In the genomic region with DNA sequence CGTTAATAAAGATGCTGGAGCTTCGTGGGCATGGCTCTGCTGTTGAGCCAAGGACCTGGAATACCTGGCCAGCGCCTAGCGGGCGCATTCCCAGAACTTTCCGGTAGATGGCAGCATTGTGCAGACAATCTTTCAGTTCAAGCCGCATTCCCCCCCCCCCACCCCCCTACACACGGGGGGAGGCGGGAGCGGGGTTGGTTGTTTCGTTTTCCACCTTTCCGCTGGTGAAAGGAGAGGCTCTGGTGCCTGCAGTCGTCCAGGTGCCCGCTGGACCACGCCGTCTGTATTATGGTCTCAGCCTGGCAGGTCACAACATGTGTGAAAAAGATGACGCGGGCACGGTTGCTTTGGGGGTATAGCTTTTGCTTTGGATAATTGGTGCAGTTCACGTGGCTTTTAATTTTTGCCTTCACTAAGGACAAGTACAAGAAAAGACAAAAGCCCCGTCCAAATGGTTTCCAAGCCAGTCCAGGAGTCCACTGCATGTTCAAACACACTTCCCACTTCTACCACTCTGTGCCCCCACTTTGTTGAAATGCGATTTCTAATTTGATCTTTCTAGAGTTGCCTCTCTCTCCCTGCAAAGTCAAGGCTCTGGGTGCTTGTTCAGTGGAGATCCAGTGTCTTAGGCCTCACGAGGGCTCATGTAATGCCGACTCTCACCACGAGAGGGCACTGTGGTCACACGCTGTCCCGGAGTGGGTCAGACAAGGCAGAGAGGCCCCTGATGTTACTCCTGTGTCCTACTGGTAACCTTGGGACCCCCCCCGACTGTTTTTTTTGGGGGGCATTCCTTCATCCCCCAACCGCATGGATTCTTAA, we compare ENCODE assay signal across 8 mouse cellular contexts. TPM values are rescaled to one million over a fixed set of nuclear protein-coding genes. Genes with fewer than 3 reads are reported as not detected.
A peak's percentile ranks its signal among the peaks of the same experiment; 100 is the strongest.
DNase-seq lines count a peak whose midpoint lies in the region; ATAC-seq and TF ChIP-seq lines count a peak whose summit lies in the region.

No protein-coding gene starts in this region.

- TF ChIP-seq POLR2A in embryonic fibroblast, embryonic 13.5 days (IDR thresholded peaks at IDR 0.05; ENCODE audit: low read depth, low read length) = peak; percentile 32; the same call in 1 of the 2 replicates
- no peak for TF ChIP-seq POLR2A in limb, embryonic 14.5 days (IDR thresholded peaks at IDR 0.05; ENCODE audit: borderline replicate concordance, extremely low read depth, insufficient read depth, insufficient read length)
- TF ChIP-seq POLR2A in spleen, adult 2 months (IDR thresholded peaks at IDR 0.05; ENCODE audit: low read depth, low read length) = no peak

- DNase-seq in B cell, adult 2 months = peak; percentile 94 to 95
- DNase-seq in brain, adult 2 months (ENCODE audit: low read depth, low spot score) = peak; percentile 95
- peak; percentile 94 for DNase-seq in heart, embryonic 10.5 days (ENCODE audit: low spot score)
- peak; percentile 93 for DNase-seq in limb, embryonic 14.5 days (ENCODE audit: low spot score)
- peak; percentile 72 to 87 for DNase-seq in spleen, adult 2 months (ENCODE audit: low read depth in 1 of 2, low spot score in 2 of 2)

- ATAC-seq in kidney, embryonic 14.5 days (ENCODE audit: low FRiP score, low TSS enrichment) = peak; percentile 92
- ATAC-seq in limb, embryonic 14.5 days (ENCODE audit: low FRiP score, low read depth) = peak; percentile 85
- ATAC-seq in midbrain, embryonic 16.5 days = peak; percentile 94

- H3K9ac ChIP-seq in kidney, embryonic 14.5 days (ENCODE audit: low read depth, low read length) = peak overlapping the region; percentile 60; the same call in 1 of the 2 replicates
- H3K9ac ChIP-seq in limb, embryonic 14.5 days (ENCODE audit: low read depth, low read length, severe bottlenecking) = peak overlapping the region; percentile 52
- peak overlapping the region; percentile 65 for H3K9ac ChIP-seq in midbrain, embryonic 16.5 days (ENCODE audit: low read depth, low read length)

- no peaks in the 10 kb centered on the region for H3K36me3 ChIP-seq in heart, embryonic 10.5 days
- H3K36me3 ChIP-seq in kidney, embryonic 14.5 days (ENCODE audit: control insufficient read depth, insufficient read depth, low read length) = no peaks in the 10 kb centered on the region
- H3K36me3 ChIP-seq in limb, embryonic 14.5 days (ENCODE audit: control insufficient read depth, insufficient read depth, low read length) = no peaks in the 10 kb centered on the region
- no peaks in the 10 kb centered on the region for H3K36me3 ChIP-seq in midbrain, embryonic 16.5 days (ENCODE audit: control insufficient read depth, insufficient read depth, low read length)
- H3K36me3 ChIP-seq in spleen, adult 2 months (ENCODE audit: control insufficient read depth, insufficient read depth, low read length) = no peaks in the 10 kb centered on the region

- no peaks in the 10 kb centered on the region for H3K9me3 ChIP-seq in heart, embryonic 10.5 days
- H3K9me3 ChIP-seq in kidney, embryonic 14.5 days (ENCODE audit: control insufficient read depth, low read length) = no peaks in the 10 kb centered on the region
- H3K9me3 ChIP-seq in limb, embryonic 14.5 days (ENCODE audit: control insufficient read depth, low read length) = no peaks in the 10 kb centered on the region
- no peaks in the 10 kb centered on the region for H3K9me3 ChIP-seq in midbrain, embryonic 16.5 days (replicated peaks; ENCODE audit: control insufficient read depth, low read length, poor library complexity, severe bottlenecking)

- no peaks in the 10 kb centered on the region for H3K27me3 ChIP-seq in heart, embryonic 10.5 days (ENCODE audit: insufficient read depth, poor library complexity, severe bottlenecking)
- H3K27me3 ChIP-seq in kidney, embryonic 14.5 days (ENCODE audit: control insufficient read depth, insufficient read depth, low read length) = no peaks in the 10 kb centered on the region
- H3K27me3 ChIP-seq in limb, embryonic 14.5 days (ENCODE audit: control insufficient read depth, insufficient read depth, low read length) = no peaks in the 10 kb centered on the region
- H3K27me3 ChIP-seq in midbrain, embryonic 16.5 days (ENCODE audit: control insufficient read depth, insufficient read depth, low read depth, low read length) = peaks cover 2% of the 10 kb centered on the region; the same call in 1 of the 2 replicates
- no peaks in the 10 kb centered on the region for H3K27me3 ChIP-seq in spleen, adult 2 months (ENCODE audit: control insufficient read depth, insufficient read depth, low read length)

- peak overlapping the region; percentile 59 for H3K4me2 ChIP-seq in kidney, embryonic 14.5 days (replicated peaks; ENCODE audit: low read depth, low read length)
- H3K4me2 ChIP-seq in limb, embryonic 14.5 days (replicated peaks; ENCODE audit: low read depth, low read length, severe bottlenecking) = peak overlapping the region; percentile 49
- peak overlapping the region; percentile 62 for H3K4me2 ChIP-seq in midbrain, embryonic 16.5 days (ENCODE audit: low read length)

- peak; percentile 99 for TF ChIP-seq CTCF in embryonic fibroblast, embryonic 13.5 days (IDR thresholded peaks at IDR 0.05; ENCODE audit: borderline replicate concordance, insufficient read depth, low read length)
- TF ChIP-seq CTCF in spleen, adult 2 months (IDR thresholded peaks at IDR 0.05; ENCODE audit: extremely low read depth, insufficient read depth, insufficient read length, insufficient replicate concordance) = peak; percentile 99

- no peak overlapping the region for H3K27ac ChIP-seq in embryonic fibroblast, embryonic 13.5 days (ENCODE audit: insufficient read depth, low read length)
- peak overlapping the region; percentile 79 for H3K27ac ChIP-seq in heart, embryonic 10.5 days
- H3K27ac ChIP-seq in kidney, embryonic 14.5 days (ENCODE audit: low read depth, low read length) = peak overlapping the region; percentile 43; the same call in 1 of the 2 replicates
- peak overlapping the region; percentile 55 for H3K27ac ChIP-seq in limb, embryonic 14.5 days (replicated peaks; ENCODE audit: low read depth, low read length)
- peak overlapping the region; percentile 87 for H3K27ac ChIP-seq in midbrain, embryonic 16.5 days (ENCODE audit: low read length)
- no peak overlapping the region for H3K27ac ChIP-seq in spleen, adult 2 months (ENCODE audit: insufficient read depth, low read length)

- H3K4me1 ChIP-seq in embryonic fibroblast, embryonic 13.5 days (ENCODE audit: control insufficient read depth, insufficient read depth, low read length) = no peaks in the 10 kb centered on the region
- peaks cover 3% of the 10 kb centered on the region for H3K4me1 ChIP-seq in heart, embryonic 10.5 days
- H3K4me1 ChIP-seq in kidney, embryonic 14.5 days (ENCODE audit: control insufficient read depth, insufficient read depth, low read length) = no peaks in the 10 kb centered on the region
- H3K4me1 ChIP-seq in limb, embryonic 14.5 days (ENCODE audit: control insufficient read depth, insufficient read depth, low read length) = no peaks in the 10 kb centered on the region
- no peaks in the 10 kb centered on the region for H3K4me1 ChIP-seq in midbrain, embryonic 16.5 days (ENCODE audit: control insufficient read depth, insufficient read depth, low read length)
- no peaks in the 10 kb centered on the region for H3K4me1 ChIP-seq in spleen, adult 2 months (ENCODE audit: control insufficient read depth, insufficient read depth, insufficient read length)

- WGBS in heart, embryonic 10.5 days = 1% methylated on average over 29 of the region's 29 CpGs
- 2% methylated on average over 29 of the region's 29 CpGs for WGBS in kidney, embryonic 14.5 days
- WGBS in limb, embryonic 14.5 days = 2% methylated on average over 29 of the region's 29 CpGs
- 2% methylated on average over 28 of the region's 29 CpGs for WGBS in midbrain, embryonic 16.5 days
- 1% methylated on average over 29 of the region's 29 CpGs for WGBS in spleen, adult 2 months

- H3K4me3 ChIP-seq in embryonic fibroblast, embryonic 13.5 days (ENCODE audit: insufficient read depth, low read length) = peak overlapping the region; percentile 51
- H3K4me3 ChIP-seq in heart, embryonic 10.5 days = peak overlapping the region; percentile 65
- H3K4me3 ChIP-seq in kidney, embryonic 14.5 days (ENCODE audit: low read length) = peak overlapping the region; percentile 47
- H3K4me3 ChIP-seq in limb, embryonic 14.5 days (replicated peaks; ENCODE audit: low read length) = peak overlapping the region; percentile 46
- H3K4me3 ChIP-seq in midbrain, embryonic 16.5 days (ENCODE audit: low read depth, low read length) = peak overlapping the region; percentile 47
- peak overlapping the region; percentile 64 for H3K4me3 ChIP-seq in spleen, adult 2 months (ENCODE audit: extremely low read depth, insufficient read depth, insufficient read length)

RNA-seq across cellular contexts. Expression of a gene that starts 52.3 kb away (rescaled TPM):
- polyA plus RNA-seq in embryonic fibroblast, embryonic 13.5 days (2011; ENCODE audit: insufficient read length, low read depth, missing spikeins) = 406 and 784 TPM in 2 replicates
- 16.6 and 25.7 TPM in 2 replicates for polyA plus RNA-seq in heart, embryonic 10.5 days (2016; fragmentation: Nextera tagmentation; extraction: Ambion mirVana)
- polyA plus RNA-seq in kidney, embryonic 14.5 days (2014; fragmentation: Nextera tagmentation; extraction: Ambion mirVana) = 250 and 252 TPM in 2 replicates
- 81.5 and 102 TPM in 2 replicates for polyA plus RNA-seq in limb, embryonic 14.5 days (2012; rRNA removed)
- polyA plus RNA-seq in limb, embryonic 14.5 days (2014; fragmentation: Nextera tagmentation; extraction: Ambion mirVana) = 86.7 and 100 TPM in 2 replicates
- 57.9 and 59.4 TPM in 2 replicates for polyA plus RNA-seq in midbrain, embryonic 16.5 days (2015; fragmentation: Nextera tagmentation; extraction: Ambion mirVana)
- polyA plus RNA-seq in spleen, adult 2 months (2012; rRNA removed) = 2,807 and 6,735 TPM in 2 replicates

Comparison
In these comparisons a context has a peak if more than half of its experiments do, and no peak if none do; other contexts are left out.
1. H3K27ac ChIP-seq: peak in heart, embryonic 10.5 days (single experiment), kidney, embryonic 14.5 days (single experiment), limb, embryonic 14.5 days (single experiment) and midbrain, embryonic 16.5 days (single experiment); none in embryonic fibroblast, embryonic 13.5 days (single experiment) and spleen, adult 2 months (single experiment).
2. Peak in every context shown above with its lines, with median percentiles within 50 percentile points of each other: DNase-seq, H3K4me3 ChIP-seq, ATAC-seq, H3K4me2 ChIP-seq and H3K9ac ChIP-seq.